Mouse (Mus musculus): ENCODE measurements around the gene Ercc6. TPM values are rescaled to one million over a fixed set of nuclear protein-coding genes. Genes with fewer than 3 reads are reported as not detected.

Ercc6 gene
- polyA plus RNA-seq, 1 experiment, result 12.0 TPM

DNA sequence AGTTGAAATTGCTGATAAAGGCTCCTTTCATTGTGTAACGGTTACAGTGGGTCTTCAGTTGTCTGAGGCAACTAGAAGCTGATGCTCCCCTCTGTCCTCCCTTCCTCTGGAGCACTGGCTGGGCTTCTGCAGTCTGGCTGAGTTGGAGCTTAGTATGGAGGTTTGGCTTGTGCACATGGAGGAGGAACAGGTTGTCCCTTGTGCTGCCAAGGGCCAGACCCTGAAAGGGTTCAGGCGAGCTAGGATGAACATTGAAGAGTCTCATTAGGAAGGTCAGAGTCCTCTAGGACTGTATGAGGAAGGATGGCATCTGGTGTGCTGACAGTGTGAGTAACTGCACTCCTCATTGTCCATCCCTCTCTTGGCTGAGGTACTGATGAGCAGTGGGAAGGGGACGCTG is 18.1 kb downstream of the Ercc6 start:
- no peak overlapping the region for H3K27ac ChIP-seq (ENCODE audit: insufficient read depth, low read length)
- no peak overlapping the region for H3K4me3 ChIP-seq (ENCODE audit: insufficient read depth, low read length)
- peaks cover 22% of the 10 kb centered on the region for H3K4me1 ChIP-seq (ENCODE audit: control insufficient read depth, insufficient read depth, low read length)
- TF ChIP-seq POLR2A (IDR thresholded peaks at IDR 0.05; ENCODE audit: extremely low read depth, insufficient read depth, low read length), result no peak
- no peak for TF ChIP-seq CTCF (IDR thresholded peaks at IDR 0.05; ENCODE audit: extremely low read depth, insufficient read depth, low read length)

DNA sequence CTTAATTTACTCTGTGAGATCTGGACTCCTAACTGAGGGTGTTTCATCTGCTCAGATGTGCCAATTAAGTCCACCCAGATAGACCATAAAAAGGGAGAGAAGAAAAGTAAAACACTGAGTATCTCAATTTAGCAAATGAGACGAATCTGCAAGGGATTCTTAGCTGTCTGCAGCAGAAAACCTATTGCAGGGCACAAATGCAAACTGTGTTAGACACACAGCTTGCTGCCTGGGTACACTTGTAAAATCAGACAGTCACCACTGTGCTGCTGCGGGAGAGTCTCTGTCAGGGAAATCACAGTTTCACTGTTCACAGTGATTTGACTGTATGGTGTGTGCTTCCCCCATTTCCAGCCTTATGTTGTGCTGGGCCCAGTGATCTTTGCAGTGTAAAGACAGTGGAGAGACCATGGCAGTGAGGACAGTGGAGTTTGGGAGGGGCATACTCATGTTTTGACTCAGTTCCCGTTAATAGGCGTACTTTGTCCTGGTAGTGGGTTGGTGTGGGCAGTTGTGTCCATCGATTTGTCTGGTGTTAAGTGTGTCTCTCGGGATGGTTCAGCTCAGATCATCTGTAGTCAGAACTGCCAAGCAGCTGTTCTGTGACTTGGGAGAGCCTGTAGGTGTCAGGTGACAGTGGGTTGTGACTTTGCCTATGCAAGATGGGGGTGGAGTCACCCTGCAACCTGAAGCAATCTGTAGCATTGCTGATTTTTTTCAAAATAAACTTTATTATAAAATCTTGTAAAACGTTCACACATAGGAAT is 19.2 kb downstream of the Ercc6 start:
- H3K4me1 ChIP-seq (ENCODE audit: control insufficient read depth, insufficient read depth, low read length), result peaks cover 17% of the 10 kb centered on the region
- H3K27ac ChIP-seq (ENCODE audit: insufficient read depth, low read length), result no peak overlapping the region
- no peak for TF ChIP-seq CTCF (IDR thresholded peaks at IDR 0.05; ENCODE audit: extremely low read depth, insufficient read depth, low read length)
- TF ChIP-seq POLR2A (IDR thresholded peaks at IDR 0.05; ENCODE audit: extremely low read depth, insufficient read depth, low read length), result no peak
- no peak overlapping the region for H3K4me3 ChIP-seq (ENCODE audit: insufficient read depth, low read length)

DNA sequence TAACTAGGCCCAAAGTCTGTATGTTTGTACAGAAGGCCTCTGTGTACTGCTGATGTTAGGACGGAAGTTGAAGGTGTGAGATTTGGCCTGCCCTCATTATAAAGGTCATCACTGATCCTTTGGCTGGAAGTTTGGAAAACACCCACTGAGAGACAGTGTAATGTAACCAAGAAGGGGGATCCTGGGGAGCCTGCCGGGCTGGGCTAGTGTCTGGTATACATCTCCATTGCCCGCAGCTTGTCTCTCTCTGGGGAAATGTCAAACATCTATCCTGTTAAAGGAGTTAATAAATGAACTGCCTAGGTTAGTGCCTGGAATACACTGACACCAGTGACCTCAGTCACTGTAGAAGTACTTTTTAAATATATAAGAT is 19.8 kb downstream of the Ercc6 start:
- no peak overlapping the region for H3K27ac ChIP-seq (ENCODE audit: insufficient read depth, low read length)
- TF ChIP-seq CTCF (IDR thresholded peaks at IDR 0.05; ENCODE audit: extremely low read depth, insufficient read depth, low read length) (no peak), POLR2A (IDR thresholded peaks at IDR 0.05; ENCODE audit: extremely low read depth, insufficient read depth, low read length) (no peak)
- no peak overlapping the region for H3K4me3 ChIP-seq (ENCODE audit: insufficient read depth, low read length)
- peaks cover 17% of the 10 kb centered on the region for H3K4me1 ChIP-seq (ENCODE audit: control insufficient read depth, insufficient read depth, low read length)

DNA sequence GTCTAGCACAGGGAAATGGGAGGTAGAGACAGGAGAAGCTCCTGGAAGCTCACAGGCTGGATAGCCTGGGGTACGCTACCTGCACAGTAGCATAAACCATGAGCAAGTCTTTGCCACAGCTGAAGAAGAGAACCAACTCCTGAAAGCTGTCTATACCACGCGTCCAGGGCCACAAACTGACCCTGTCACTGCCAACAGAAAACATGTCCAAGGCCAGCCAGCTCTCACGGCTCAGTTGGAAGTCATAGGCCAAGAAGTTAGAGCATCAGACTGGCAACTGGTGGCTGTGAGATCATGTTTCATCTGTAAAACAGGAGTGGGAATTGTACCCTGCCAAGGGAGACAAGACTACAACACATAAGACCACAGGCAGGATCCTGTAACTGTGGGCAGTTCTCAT is 20.3 kb downstream of the Ercc6 start:
- H3K27ac ChIP-seq (ENCODE audit: insufficient read depth, low read length), result no peak overlapping the region
- no peak overlapping the region for H3K4me3 ChIP-seq (ENCODE audit: insufficient read depth, low read length)
- TF ChIP-seq CTCF (IDR thresholded peaks at IDR 0.05; ENCODE audit: extremely low read depth, insufficient read depth, low read length), result no peak
- no peak for TF ChIP-seq POLR2A (IDR thresholded peaks at IDR 0.05; ENCODE audit: extremely low read depth, insufficient read depth, low read length)

DNA sequence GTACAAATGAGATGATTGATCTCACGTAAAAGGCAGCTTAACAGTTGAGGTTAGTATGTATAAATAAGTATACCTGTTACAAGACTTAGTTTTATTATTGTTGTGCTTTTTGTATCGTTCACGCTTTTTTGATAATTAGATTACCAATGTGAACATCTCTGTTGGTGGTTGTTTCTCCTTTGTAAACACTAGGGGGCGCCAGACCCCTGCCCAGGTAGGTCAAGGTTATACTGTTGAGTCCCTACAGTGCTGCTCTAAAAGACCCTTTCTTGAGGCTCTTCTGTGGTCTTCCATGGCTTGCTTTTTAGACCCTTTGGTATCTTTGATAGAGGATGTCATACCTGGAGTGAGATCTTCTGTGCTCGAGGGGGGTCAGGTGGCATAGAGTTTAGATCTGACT is 20.8 kb downstream of the Ercc6 start:
- no peak overlapping the region for H3K4me3 ChIP-seq (ENCODE audit: insufficient read depth, low read length)
- peaks cover 12% of the 10 kb centered on the region for H3K4me1 ChIP-seq (ENCODE audit: control insufficient read depth, insufficient read depth, low read length)
- TF ChIP-seq CTCF (IDR thresholded peaks at IDR 0.05; ENCODE audit: extremely low read depth, insufficient read depth, low read length), result peak; percentile 47
- TF ChIP-seq POLR2A (IDR thresholded peaks at IDR 0.05; ENCODE audit: extremely low read depth, insufficient read depth, low read length), result no peak
- no peak overlapping the region for H3K27ac ChIP-seq (ENCODE audit: insufficient read depth, low read length)

More for the DNA sequence above, 20.3 kb downstream of the Ercc6 start:
- peaks cover 15% of the 10 kb centered on the region for H3K4me1 ChIP-seq (ENCODE audit: control insufficient read depth, insufficient read depth, low read length)

DNA sequence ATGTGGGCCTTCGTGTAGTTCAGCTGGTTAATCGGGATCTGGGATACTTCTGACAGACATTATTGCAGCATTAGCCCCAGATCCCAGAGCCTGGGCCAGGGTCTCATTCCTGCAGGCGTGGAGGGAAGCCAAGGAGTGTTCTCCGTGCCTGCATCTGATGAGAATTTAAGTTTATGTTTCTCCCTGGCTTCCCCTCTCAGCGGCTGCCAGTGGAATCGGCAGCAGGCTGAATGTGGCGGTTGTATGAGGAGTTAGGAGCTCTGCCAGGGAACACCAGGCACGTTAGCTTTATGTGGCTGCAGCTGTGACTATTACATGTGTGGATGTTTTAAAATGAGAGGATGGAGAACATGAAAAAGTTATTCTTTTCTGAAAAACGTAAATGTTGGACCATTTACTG is 23.4 kb downstream of the Ercc6 start:
- H3K4me3 ChIP-seq (ENCODE audit: insufficient read depth, low read length), result no peak overlapping the region
- TF ChIP-seq POLR2A (IDR thresholded peaks at IDR 0.05; ENCODE audit: extremely low read depth, insufficient read depth, low read length), result no peak
- TF ChIP-seq CTCF (IDR thresholded peaks at IDR 0.05; ENCODE audit: extremely low read depth, insufficient read depth, low read length), result no peak
- peaks cover 7% of the 10 kb centered on the region; the same call in 1 of the 2 replicates for H3K4me1 ChIP-seq (ENCODE audit: control insufficient read depth, insufficient read depth, low read length)
- no peak overlapping the region for H3K27ac ChIP-seq (ENCODE audit: insufficient read depth, low read length)

DNA sequence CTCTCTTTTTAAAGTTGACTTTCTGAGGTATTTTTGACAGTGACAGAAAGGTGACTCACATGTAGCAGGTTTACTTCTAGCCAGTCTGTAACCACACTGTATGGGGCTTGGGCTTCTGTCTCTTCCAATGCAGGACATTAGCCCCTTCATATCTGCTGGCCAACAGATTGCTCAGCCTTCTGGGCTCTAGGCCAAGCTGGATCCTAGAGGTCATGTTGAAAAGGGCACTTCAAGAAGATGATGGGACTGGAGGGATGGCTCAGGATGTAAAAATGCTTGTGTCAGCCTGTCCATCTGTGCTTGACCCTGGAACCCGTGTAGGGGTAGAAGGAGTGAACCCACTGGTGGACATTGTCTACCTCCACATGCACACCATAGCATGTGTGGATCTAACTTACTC is 24.8 kb downstream of the Ercc6 start:
- TF ChIP-seq POLR2A (IDR thresholded peaks at IDR 0.05; ENCODE audit: extremely low read depth, insufficient read depth, low read length) (no peak), CTCF (IDR thresholded peaks at IDR 0.05; ENCODE audit: extremely low read depth, insufficient read depth, low read length) (no peak)
- H3K4me1 ChIP-seq (ENCODE audit: control insufficient read depth, insufficient read depth, low read length), result peaks cover 4% of the 10 kb centered on the region; the same call in 1 of the 2 replicates
- no peak overlapping the region for H3K27ac ChIP-seq (ENCODE audit: insufficient read depth, low read length)
- no peak overlapping the region for H3K4me3 ChIP-seq (ENCODE audit: insufficient read depth, low read length)

DNA sequence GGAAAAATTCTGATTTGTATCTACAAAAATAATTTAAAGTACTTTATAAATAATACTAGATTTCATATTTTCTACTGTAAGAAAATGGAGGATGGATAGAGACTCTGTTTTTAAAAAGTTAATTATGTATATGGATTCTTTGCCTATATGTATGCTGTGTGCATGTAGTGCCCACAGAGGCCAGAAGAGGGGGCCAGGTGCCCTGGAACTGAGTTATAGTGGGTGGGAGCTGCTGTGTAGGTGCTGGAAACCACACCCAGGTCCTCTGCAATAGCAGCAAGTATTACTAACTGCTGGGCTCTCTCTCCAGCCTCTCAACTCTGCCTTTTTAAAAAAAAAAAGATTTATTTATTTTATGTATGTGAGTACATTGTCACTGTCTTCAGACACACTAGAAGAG is 29.8 kb downstream of the Ercc6 start:
- no peak for TF ChIP-seq CTCF (IDR thresholded peaks at IDR 0.05; ENCODE audit: extremely low read depth, insufficient read depth, low read length)
- no peak for TF ChIP-seq POLR2A (IDR thresholded peaks at IDR 0.05; ENCODE audit: extremely low read depth, insufficient read depth, low read length)
- H3K27ac ChIP-seq (ENCODE audit: insufficient read depth, low read length), result no peak overlapping the region
- no peaks in the 10 kb centered on the region for H3K4me1 ChIP-seq (ENCODE audit: control insufficient read depth, insufficient read depth, low read length)
- H3K4me3 ChIP-seq (ENCODE audit: insufficient read depth, low read length), result no peak overlapping the region

DNA sequence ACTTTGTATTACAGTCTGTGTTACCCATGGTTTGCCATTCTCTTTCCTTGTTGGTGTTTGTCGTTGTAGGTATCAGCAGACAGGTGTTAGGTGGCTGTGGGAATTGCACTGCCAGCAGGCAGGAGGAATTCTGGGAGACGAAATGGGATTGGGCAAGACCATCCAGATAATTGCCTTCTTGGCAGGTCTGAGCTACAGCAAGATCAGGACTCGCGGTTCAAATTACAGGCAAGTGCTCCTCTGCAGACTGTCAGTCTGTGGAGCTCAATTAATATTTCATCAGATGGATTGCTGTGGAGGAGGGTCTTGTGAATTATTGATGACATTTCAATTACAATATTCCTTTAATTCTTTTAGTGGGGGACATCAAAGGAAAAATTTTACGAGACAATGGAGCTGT is 33.4 kb downstream of the Ercc6 start:
- no peak overlapping the region for H3K27ac ChIP-seq (ENCODE audit: insufficient read depth, low read length)
- no peak for TF ChIP-seq CTCF (IDR thresholded peaks at IDR 0.05; ENCODE audit: extremely low read depth, insufficient read depth, low read length)
- no peak for TF ChIP-seq POLR2A (IDR thresholded peaks at IDR 0.05; ENCODE audit: extremely low read depth, insufficient read depth, low read length)
- no peaks in the 10 kb centered on the region for H3K4me1 ChIP-seq (ENCODE audit: control insufficient read depth, insufficient read depth, low read length)
- no peak overlapping the region for H3K4me3 ChIP-seq (ENCODE audit: insufficient read depth, low read length)

DNA sequence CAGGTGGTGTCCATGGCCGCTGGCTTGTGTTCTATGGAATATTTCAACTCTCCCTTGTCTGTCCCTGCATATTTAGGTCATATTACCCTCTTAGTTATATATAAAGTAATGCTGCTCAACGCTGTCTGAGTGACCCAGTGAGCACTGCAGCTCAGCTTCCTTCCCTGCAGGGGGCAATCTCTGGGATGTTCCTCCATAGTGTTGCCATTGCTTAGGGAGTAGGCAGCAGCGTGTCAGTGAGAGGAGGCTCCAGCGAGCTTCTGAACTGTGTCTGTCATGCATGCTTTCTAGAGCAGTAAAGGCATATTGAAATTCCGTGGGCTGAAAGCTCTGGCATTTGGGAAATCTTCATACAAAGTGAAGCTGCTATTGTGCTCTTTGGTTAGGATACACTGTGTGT is 38.5 kb downstream of the Ercc6 start:
- no peak overlapping the region for H3K27ac ChIP-seq (ENCODE audit: insufficient read depth, low read length)
- H3K4me3 ChIP-seq (ENCODE audit: insufficient read depth, low read length), result no peak overlapping the region
- TF ChIP-seq CTCF (IDR thresholded peaks at IDR 0.05; ENCODE audit: extremely low read depth, insufficient read depth, low read length) (peak; percentile 23; the same call in 1 of the 2 replicates), POLR2A (IDR thresholded peaks at IDR 0.05; ENCODE audit: extremely low read depth, insufficient read depth, low read length) (no peak)
- H3K4me1 ChIP-seq (ENCODE audit: control insufficient read depth, insufficient read depth, low read length), result no peaks in the 10 kb centered on the region
